Mouse (Mus musculus) liver, embryonic 12.5 days (tissue): ENCODE measurements around the gene Gm20807. TPM values are rescaled to one million over a fixed set of nuclear protein-coding genes. Genes with fewer than 3 reads are reported as not detected.
"Not testable (repeated sequence)": the region's sequence is repeated elsewhere in the genome, so short reads cannot be mapped to it uniquely, and the experiment has no call there.

Experiments
- ATAC-seq: fragments of 200-750 bp; cut with Nextera tagmentation; 2 replicates; pipeline ENCODE4 v1.8.0; 2017; ENCODE audit warnings: moderate number of reproducible peaks, mild to moderate bottlenecking, moderate library complexity
- H3K27ac ChIP-seq: fragments of 300-500 bp; sonication (generic); 2 replicates; pipeline ENCODE4 v1.5.1; 2016; ENCODE audit warnings: mild to moderate bottlenecking
- H3K27me3 ChIP-seq: fragments of 300-500 bp; sonication (generic); replicated peaks from 2 replicates; pipeline ENCODE4 v1.6.1; 2016; ENCODE audit warnings: mild to moderate bottlenecking, moderate library complexity
- H3K36me3 ChIP-seq: fragments of 300-500 bp; sonication (generic); 2 replicates; pipeline ENCODE4 v1.6.1; 2016; ENCODE audit warnings: mild to moderate bottlenecking, moderate library complexity
- H3K4me1 ChIP-seq: fragments of 300-500 bp; sonication (generic); 2 replicates; pipeline ENCODE4 v1.6.1; 2016
- H3K4me2 ChIP-seq: fragments of 300-500 bp; sonication (generic); 2 replicates; pipeline ENCODE4 v1.6.1; 2016; ENCODE audit warnings: mild to moderate bottlenecking, moderate library complexity
- H3K4me3 ChIP-seq: fragments of 300-500 bp; sonication (generic); 2 replicates; pipeline ENCODE4 v1.5.1; 2016; ENCODE audit warnings: mild to moderate bottlenecking, moderate library complexity
- H3K9ac ChIP-seq: fragments of 300-500 bp; sonication (generic); 2 replicates; pipeline ENCODE4 v1.6.1; 2016; ENCODE audit warnings: mild to moderate bottlenecking, moderate library complexity
- H3K9me3 ChIP-seq: fragments of 300-500 bp; sonication (generic); replicated peaks from 2 replicates; pipeline ENCODE4 v1.6.1; 2016; ENCODE audit warnings: mild to moderate bottlenecking, moderate library complexity
- polyA plus RNA-seq: library from polyadenylated mRNA; unstranded; fragments of >200 nt; fragmentation: Nextera tagmentation; extraction: Ambion mirVana; gene quantifications from 2 replicates; pipeline ENCODE4 v1.2.1, GENCODE M21; 2016

Gene Gm20807
- not detected in 2 replicates for polyA plus RNA-seq

GRCm38 (mm10) chrY:13042591-13042990 lies at the start of gene Gm20807:
Gene Gm20807, plus strand, starts transcription at chrY:13042891.
- H3K36me3 ChIP-seq, H3K4me3 ChIP-seq, ATAC-seq, H3K9me3 ChIP-seq, H3K4me2 ChIP-seq, H3K27ac ChIP-seq, H3K4me1 ChIP-seq, H3K27me3 ChIP-seq, H3K9ac ChIP-seq: not testable (repeated sequence)

Other genes with a start within 250 kb of the Gm20807 start
- gene Gm21891, start 90.6 kb downstream of the Gm20807 start, polyA plus RNA-seq, result not detected in 2 replicates
- not detected in 2 replicates for gene Gm21425, start 119.1 kb downstream of the Gm20807 start, polyA plus RNA-seq
- gene Gm21828, start 181.0 kb downstream of the Gm20807 start, polyA plus RNA-seq, result not detected in 2 replicates
- gene Gm21440, start 209.5 kb downstream of the Gm20807 start, polyA plus RNA-seq, result not detected in 2 replicates
- gene Gm21454, start 209.6 kb downstream of the Gm20807 start, polyA plus RNA-seq, result not detected in 2 replicates